Mouse (Mus musculus) right cerebral cortex, adult 18-20 months (tissue): ENCODE results near the gene Tnfsf9.

Experiments
- DNase-seq: peaks from one replicate; pipeline ENCODE4 v3.0.0; 2022; ENCODE audit warnings: mixed read lengths

Gene Tnfsf9

GRCm38 (mm10) chr17:57105181-57106034, at the start of gene Tnfsf9:
Tnfsf9 (plus strand) TSS chr17:57105325.
- no peak for DNase-seq

- DNase-seq = no peak
Measured at GRCm38 (mm10) chr17:57056246-57056645, 48.9 kb upstream of the Tnfsf9 start.

GRCm38 (mm10) chr17:57058891-57059485, 46.1 kb upstream of the Tnfsf9 start, which contains the start of gene Crb3:
Crb3 (plus strand) TSS chr17:57059105.
- DNase-seq = peak; percentile 25

GRCm38 (mm10) chr17:57059486-57059977, 45.6 kb upstream of the Tnfsf9 start, which contains the start of gene Slc25a23:
Slc25a23 (minus strand) TSS chr17:57059863.
- DNase-seq = peak; percentile 82

GRCm38 (mm10) chr17:57060231-57060801, 44.8 kb upstream of the Tnfsf9 start:
- peak; percentile 97 for DNase-seq

GRCm38 (mm10) chr17:57061069-57061468, 44.1 kb upstream of the Tnfsf9 start:
- no peak for DNase-seq

- no peak for DNase-seq
Measured at GRCm38 (mm10) chr17:57062011-57062521, 43.1 kb upstream of the Tnfsf9 start.

- no peak for DNase-seq
Measured at GRCm38 (mm10) chr17:57062548-57062947, 42.6 kb upstream of the Tnfsf9 start.

GRCm38 (mm10) chr17:57063031-57063430, 42.1 kb upstream of the Tnfsf9 start:
- no peak for DNase-seq

GRCm38 (mm10) chr17:57066908-57067307, 38.2 kb upstream of the Tnfsf9 start:
- no peak for DNase-seq

GRCm38 (mm10) chr17:57070272-57070671, 34.9 kb upstream of the Tnfsf9 start:
- no peak for DNase-seq

GRCm38 (mm10) chr17:57070699-57071098, 34.4 kb upstream of the Tnfsf9 start:
- DNase-seq = no peak

GRCm38 (mm10) chr17:57076916-57077315, 28.2 kb upstream of the Tnfsf9 start:
- no peak for DNase-seq

- DNase-seq = no peak
Measured at GRCm38 (mm10) chr17:57078336-57078735, 26.8 kb upstream of the Tnfsf9 start, which contains the start of gene Dennd1c. Dennd1c (minus strand) TSS chr17:57078514.

- no peak for DNase-seq
Measured at GRCm38 (mm10) chr17:57079919-57080318, 25.2 kb upstream of the Tnfsf9 start.

GRCm38 (mm10) chr17:57081234-57081842, 23.8 kb upstream of the Tnfsf9 start:
- no peak for DNase-seq

- DNase-seq = no peak
Measured at GRCm38 (mm10) chr17:57082481-57082880, 22.6 kb upstream of the Tnfsf9 start.

- DNase-seq = no peak
Measured at GRCm38 (mm10) chr17:57085970-57086757, 19.0 kb upstream of the Tnfsf9 start.

GRCm38 (mm10) chr17:57087049-57087832, 17.9 kb upstream of the Tnfsf9 start, which contains the start of gene Tubb4a:
Tubb4a (minus strand) TSS chr17:57087782.
- DNase-seq = peak; percentile 91

- DNase-seq = no peak
Measured at GRCm38 (mm10) chr17:57094222-57094621, 10.9 kb upstream of the Tnfsf9 start.
